Mouse (Mus musculus) cortical plate, adult 2 months (tissue): ENCODE data around the gene Hspb6.

Experiments used
- CTCF ChIP-seq: fragments of 200-500 bp; IDR thresholded peaks from 2 replicates; pipeline ENCODE4 v1.5.1; 2011; ENCODE audit warnings: mild to moderate bottlenecking, control low read depth, low read length; ENCODE audit not compliant: insufficient read depth; ENCODE audit errors: extremely low read depth
- POLR2A ChIP-seq: fragments of 200-500 bp; IDR thresholded peaks from 2 replicates; pipeline ENCODE4 v1.6.1; 2011; ENCODE audit warnings: mild to moderate bottlenecking, low read length, control low read depth; ENCODE audit not compliant: insufficient read depth; ENCODE audit errors: extremely low read depth

- TF ChIP-seq POLR2A = no peak
- TF ChIP-seq CTCF = no peak
Observed at GRCm38 (mm10) chr7:30540572-30540971, 11.4 kb upstream of the Hspb6 start.
